Mouse (Mus musculus) forebrain, embryonic 15.5 days (tissue): ENCODE results near the gene Ypel5. TPM values are rescaled to one million over a fixed set of nuclear protein-coding genes. Genes with fewer than 3 reads are reported as not detected.

ENCODE experiments used
- ATAC-seq: fragments of 200-750 bp; cut with Nextera tagmentation; replicated peaks from 2 replicates; pipeline ENCODE4 v1.8.0; 2017; ENCODE audit warnings: mild to moderate bottlenecking, moderate TSS enrichment, moderate library complexity
- H3K27ac ChIP-seq: fragments of 300-500 bp; sonication (generic); replicated peaks from 2 replicates; pipeline ENCODE4 v1.5.1; 2015; ENCODE audit warnings: mild to moderate bottlenecking, inconsistent platforms
- H3K27me3 ChIP-seq: fragments of 300-500 bp; sonication (generic); 2 replicates; pipeline ENCODE4 v1.6.1; 2015; ENCODE audit warnings: inconsistent platforms
- H3K36me3 ChIP-seq: fragments of 300-500 bp; sonication (generic); 2 replicates; pipeline ENCODE4 v1.6.1; 2015; ENCODE audit warnings: mild to moderate bottlenecking, inconsistent platforms
- H3K4me1 ChIP-seq: fragments of 300-500 bp; sonication (generic); 2 replicates; pipeline ENCODE4 v1.6.1; 2015; ENCODE audit warnings: inconsistent platforms
- H3K4me2 ChIP-seq: fragments of 300-500 bp; sonication (generic); replicated peaks from 2 replicates; pipeline ENCODE4 v1.6.1; 2015; ENCODE audit warnings: mild to moderate bottlenecking, inconsistent platforms
- H3K4me3 ChIP-seq: fragments of 300-500 bp; sonication (generic); 2 replicates; pipeline ENCODE4 v1.5.1; 2015; ENCODE audit warnings: mild to moderate bottlenecking, inconsistent platforms
- H3K9ac ChIP-seq: fragments of 300-500 bp; sonication (generic); replicated peaks from 2 replicates; pipeline ENCODE4 v1.6.1; 2015; ENCODE audit warnings: mild to moderate bottlenecking, inconsistent platforms
- H3K9me3 ChIP-seq: fragments of 300-500 bp; sonication (generic); 2 replicates; pipeline ENCODE4 v1.6.1; 2016; ENCODE audit warnings: inconsistent platforms
- WGBS: fragments of 180-500 bp; shearing (Covaris S2); methylation state at CpG from one replicate; pipeline ENCODE4 v1.1.7; 2015; ENCODE audit warnings: mixed read lengths; 5-methylcytosine and 5-hydroxymethylcytosine counted together
- polyA plus RNA-seq: library from polyadenylated mRNA; unstranded; fragments of >200 nt; fragmentation: Nextera tagmentation; extraction: Ambion mirVana; gene quantifications from 2 replicates; pipeline ENCODE4 v1.2.1, GENCODE M21; 2015

The Ypel5 gene
- polyA plus RNA-seq = 105 and 114 TPM in 2 replicates

- WGBS = under 1% methylated on average over 82 of the region's 93 CpGs
- peak; percentile 98 for ATAC-seq
Measured at GRCm38 (mm10) chr17:72836158-72837115, at the start of gene Ypel5. Gene Ypel5, plus strand, starts transcription at chr17:72836453.

GRCm38 (mm10) chr17:72787886-72788436, 48.3 kb upstream of the Ypel5 start:
- no peak overlapping the region for H3K4me3 ChIP-seq
- no peak overlapping the region for H3K27ac ChIP-seq
- H3K9ac ChIP-seq = no peak overlapping the region
- no peaks in the 10 kb centered on the region for H3K36me3 ChIP-seq
- no peaks in the 10 kb centered on the region for H3K4me1 ChIP-seq
- no peak for ATAC-seq
- H3K9me3 ChIP-seq = no peaks in the 10 kb centered on the region
- no peak overlapping the region for H3K4me2 ChIP-seq
- H3K27me3 ChIP-seq = no peaks in the 10 kb centered on the region
- 81% methylated on average over 6 of the region's 6 CpGs for WGBS

More at GRCm38 (mm10) chr17:72836158-72837115, at the start of gene Ypel5:
- Histone ChIP-seq H3K4me2 (peak within 1 kb of the TSS; percentile 64), H3K9me3 (no peaks in the 10 kb centered on the region), H3K9ac (peak within 1 kb of the TSS; percentile 89), H3K4me3 (peak within 1 kb of the TSS; percentile 82), H3K36me3 (no peaks in the 10 kb centered on the region), H3K27me3 (no peaks in the 10 kb centered on the region), H3K27ac (peak within 1 kb of the TSS; percentile 98), H3K4me1 (peaks cover 13% of the 10 kb centered on the region)

GRCm38 (mm10) chr17:72793278-72793677, 43.0 kb upstream of the Ypel5 start:
- WGBS = 85% methylated on average over 4 of the region's 4 CpGs
- H3K4me1 ChIP-seq = no peaks in the 10 kb centered on the region
- no peaks in the 10 kb centered on the region for H3K9me3 ChIP-seq
- H3K4me2 ChIP-seq = no peak overlapping the region
- no peak for ATAC-seq
- H3K27me3 ChIP-seq = no peaks in the 10 kb centered on the region
- H3K36me3 ChIP-seq = no peaks in the 10 kb centered on the region
- no peak overlapping the region for H3K27ac ChIP-seq
- H3K9ac ChIP-seq = no peak overlapping the region
- H3K4me3 ChIP-seq = no peak overlapping the region

- Histone ChIP-seq H3K27ac (no peak overlapping the region), H3K36me3 (no peaks in the 10 kb centered on the region), H3K9ac (no peak overlapping the region), H3K4me3 (no peak overlapping the region), H3K4me1 (no peaks in the 10 kb centered on the region), H3K27me3 (no peaks in the 10 kb centered on the region), H3K4me2 (no peak overlapping the region), H3K9me3 (no peaks in the 10 kb centered on the region)
- ATAC-seq = no peak
- WGBS = 81% methylated on average over 6 of the region's 6 CpGs
Measured at GRCm38 (mm10) chr17:72794660-72795059, 41.6 kb upstream of the Ypel5 start.

GRCm38 (mm10) chr17:72795392-72796047, 40.7 kb upstream of the Ypel5 start:
- ATAC-seq = no peak
- Histone ChIP-seq H3K9ac (no peak overlapping the region), H3K9me3 (no peaks in the 10 kb centered on the region), H3K27me3 (no peaks in the 10 kb centered on the region), H3K36me3 (no peaks in the 10 kb centered on the region), H3K27ac (no peak overlapping the region), H3K4me2 (no peak overlapping the region), H3K4me3 (no peak overlapping the region), H3K4me1 (no peaks in the 10 kb centered on the region)
- 90% methylated on average over 9 of the region's 9 CpGs for whole genome bisulfite sequencing

- no peak overlapping the region for H3K27ac ChIP-seq
- ATAC-seq = no peak
- H3K27me3 ChIP-seq = no peaks in the 10 kb centered on the region
- H3K4me1 ChIP-seq = no peaks in the 10 kb centered on the region
- no peak overlapping the region for H3K4me2 ChIP-seq
- WGBS = 87% methylated on average over 3 of the region's 3 CpGs
- H3K36me3 ChIP-seq = no peaks in the 10 kb centered on the region
- H3K4me3 ChIP-seq = no peak overlapping the region
- no peak overlapping the region for H3K9ac ChIP-seq
- H3K9me3 ChIP-seq = no peaks in the 10 kb centered on the region
Measured at GRCm38 (mm10) chr17:72796506-72796905, 39.7 kb upstream of the Ypel5 start.

- 23% methylated on average over 2 of the region's 2 CpGs for WGBS
- no peak overlapping the region for H3K9ac ChIP-seq
- no peaks in the 10 kb centered on the region for H3K4me1 ChIP-seq
- peak; percentile 51; the same call in 1 of the 2 replicates for ATAC-seq
- no peak overlapping the region for H3K4me3 ChIP-seq
- no peaks in the 10 kb centered on the region for H3K36me3 ChIP-seq
- H3K27ac ChIP-seq = no peak overlapping the region
- H3K9me3 ChIP-seq = no peaks in the 10 kb centered on the region
- no peaks in the 10 kb centered on the region for H3K27me3 ChIP-seq
- H3K4me2 ChIP-seq = no peak overlapping the region
Measured at GRCm38 (mm10) chr17:72797867-72798266, 38.4 kb upstream of the Ypel5 start.

GRCm38 (mm10) chr17:72809942-72810654, 26.2 kb upstream of the Ypel5 start:
- Histone ChIP-seq H3K4me1 (no peaks in the 10 kb centered on the region), H3K27me3 (no peaks in the 10 kb centered on the region), H3K4me2 (no peak overlapping the region), H3K36me3 (no peaks in the 10 kb centered on the region), H3K9ac (no peak overlapping the region), H3K4me3 (no peak overlapping the region), H3K9me3 (no peaks in the 10 kb centered on the region), H3K27ac (no peak overlapping the region)
- ATAC-seq = no peak
- WGBS = 71% methylated on average over 7 of the region's 7 CpGs

- ATAC-seq = peak; percentile 81
- Histone ChIP-seq H3K9me3 (no peaks in the 10 kb centered on the region), H3K27me3 (no peaks in the 10 kb centered on the region), H3K27ac (no peak overlapping the region), H3K9ac (no peak overlapping the region), H3K4me1 (no peaks in the 10 kb centered on the region), H3K4me3 (no peak overlapping the region), H3K36me3 (no peaks in the 10 kb centered on the region), H3K4me2 (no peak overlapping the region)
- WGBS = 13% methylated on average over 12 of the region's 12 CpGs
Measured at GRCm38 (mm10) chr17:72813419-72814315, 22.6 kb upstream of the Ypel5 start.

- no peaks in the 10 kb centered on the region for H3K4me1 ChIP-seq
- H3K4me3 ChIP-seq = no peak overlapping the region
- H3K9me3 ChIP-seq = no peaks in the 10 kb centered on the region
- no peaks in the 10 kb centered on the region for H3K36me3 ChIP-seq
- H3K4me2 ChIP-seq = no peak overlapping the region
- no peak overlapping the region for H3K27ac ChIP-seq
- H3K9ac ChIP-seq = no peak overlapping the region
- ATAC-seq = no peak
- 81% methylated on average over 5 of the region's 5 CpGs for WGBS
- H3K27me3 ChIP-seq = no peaks in the 10 kb centered on the region
Measured at GRCm38 (mm10) chr17:72817574-72817973, 18.7 kb upstream of the Ypel5 start.

- whole genome bisulfite sequencing = 60% methylated on average over 2 of the region's 2 CpGs
Measured at GRCm38 (mm10) chr17:72819714-72820113, 16.5 kb upstream of the Ypel5 start.

More at GRCm38 (mm10) chr17:72819714-72820113, 16.5 kb upstream of the Ypel5 start:
- H3K9me3 ChIP-seq = no peaks in the 10 kb centered on the region
- H3K4me2 ChIP-seq = no peak overlapping the region
- H3K9ac ChIP-seq = no peak overlapping the region
- no peak overlapping the region for H3K4me3 ChIP-seq
- no peak overlapping the region for H3K27ac ChIP-seq
- H3K36me3 ChIP-seq = no peaks in the 10 kb centered on the region
- H3K27me3 ChIP-seq = no peaks in the 10 kb centered on the region
- no peaks in the 10 kb centered on the region for H3K4me1 ChIP-seq
- ATAC-seq = no peak
